Mouse (Mus musculus) embryonic stem cell, embryonic (primary cell): ENCODE data around the gene Copg2.

Source experiments
- CTCF ChIA-PET, 4 experiments: fragments of 300-600 bp in 2 of 4; fragments of 350-600 bp in 2 of 4; sonication (Branson Sonifier 250); formaldehyde crosslinking; loops; one replicate each; lab custom pipeline; 2022; ENCODE audit warnings: inconsistent platforms in 2 of 4; lab: Charles Lee
- POLR2A ChIA-PET, 4 experiments: fragments of 300-600 bp in 2 of 4; fragments of 350-600 bp in 2 of 4; sonication (Branson Sonifier 250); formaldehyde crosslinking; loops; one replicate each; lab custom pipeline; 2022; ENCODE audit warnings: antibody characterized with exemption in 4 of 4, inconsistent platforms in 1 of 4; lab: Charles Lee

Gene Copg2

GRCm38 (mm10) chr6:30896195-30896985 lies at the start of gene Copg2:
TSS of gene Copg2 (minus strand) at chr6:30896794.
- ChIA-PET POLR2A (interaction anchor here (0.5 to 1.7 kb wide), 12 partner anchors 9 to 911 kb away, joined by 3 to 6 read pairs (median 4); partner anchors contain the start of genes Ssmem1 (in 2 of the 4), Tmem209 (in 2 of the 4) and Cep41 (in 1 of the 4)), CTCF (interaction anchor here in 2 of 4 experiments (1.0 to 1.1 kb wide), 2 partner anchors 137 to 344 kb away, joined by 3 to 4 read pairs; no protein-coding TSS in a partner anchor)

GRCm38 (mm10) chr6:30939264-30939663 lies 42.7 kb upstream of the Copg2 start:
- CTCF ChIA-PET = interaction anchor here in 1 of 4 experiments (0.6 kb wide), 1 partner anchor 14 kb away, joined by 4 read pairs; no protein-coding TSS in a partner anchor
- POLR2A ChIA-PET = no interaction called here

GRCm38 (mm10) chr6:30922821-30923220 lies 26.2 kb upstream of the Copg2 start:
- ChIA-PET CTCF (no interaction called here), POLR2A (no interaction called here)

- POLR2A ChIA-PET = interaction anchor here in 2 of 4 experiments (0.5 to 0.9 kb wide), 4 partner anchors 14 to 76 kb away, joined by 3 to 4 read pairs (median 3); no protein-coding TSS in a partner anchor
- CTCF ChIA-PET = interaction anchor here in 1 of 4 experiments (0.7 kb wide), 1 partner anchor 23 kb away, joined by 3 read pairs; no protein-coding TSS in a partner anchor
Observed at GRCm38 (mm10) chr6:30921826-30922225, 25.2 kb upstream of the Copg2 start.

- POLR2A ChIA-PET = interaction anchor here in 1 of 4 experiments (0.6 to 0.9 kb wide), 4 partner anchors 13 to 1590 kb away, joined by 3 to 4 read pairs (median 3); no protein-coding TSS in a partner anchor
Observed at GRCm38 (mm10) chr6:30920834-30921675, 24.5 kb upstream of the Copg2 start.

GRCm38 (mm10) chr6:30915473-30915872 lies 18.9 kb upstream of the Copg2 start, which contains the start of gene Tsga13:
TSS of gene Tsga13 (minus strand) at chr6:30915573.
- POLR2A ChIA-PET = interaction anchor here in 1 of 4 experiments (1.8 kb wide), 1 partner anchor 23 kb away, joined by 4 read pairs; no protein-coding TSS in a partner anchor
- CTCF ChIA-PET = no interaction called here

More at GRCm38 (mm10) chr6:30920834-30921675, 24.5 kb upstream of the Copg2 start:
- CTCF ChIA-PET = interaction anchor here in 1 of 4 experiments (0.6 to 0.7 kb wide), 2 partner anchors 24 to 345 kb away, joined by 3 to 5 read pairs; no protein-coding TSS in a partner anchor

- ChIA-PET CTCF (no interaction called here), POLR2A (interaction anchor here in 1 of 4 experiments (0.9 to 1.2 kb wide), 2 partner anchors 11 to 13 kb away, joined by 3 read pairs; partner anchors contain the start of gene Copg2)
Observed at GRCm38 (mm10) chr6:30907970-30908369, 11.4 kb upstream of the Copg2 start.

GRCm38 (mm10) chr6:30904911-30905310 lies 8.3 kb upstream of the Copg2 start:
- POLR2A ChIA-PET = interaction anchor here in 1 of 4 experiments (0.7 kb wide), 1 partner anchor 17 kb away, joined by 3 read pairs; no protein-coding TSS in a partner anchor
- CTCF ChIA-PET = no interaction called here

- ChIA-PET CTCF (no interaction called here), POLR2A (interaction anchor here in 2 of 4 experiments (0.7 to 0.9 kb wide), 2 partner anchors 18 to 175 kb away, joined by 3 read pairs; no protein-coding TSS in a partner anchor)
Observed at GRCm38 (mm10) chr6:30904033-30904432, 7.4 kb upstream of the Copg2 start.

- ChIA-PET POLR2A (interaction anchor here in 3 of 4 experiments (0.5 to 1.7 kb wide), 11 partner anchors 8 to 1733 kb away, joined by 3 to 4 read pairs (median 3); partner anchors contain the start of genes Cep41 (in 1 of the 3), Rbm28 (in 1 of the 3), Ssmem1 (in 1 of the 3) and Tmem209 (in 1 of the 3)), CTCF (interaction anchor here in 2 of 4 experiments (0.6 to 0.7 kb wide), 2 partner anchors 157 to 362 kb away, joined by 3 to 4 read pairs; no protein-coding TSS in a partner anchor)
Observed at GRCm38 (mm10) chr6:30897520-30897919, 926 bp upstream of the Copg2 start.

GRCm38 (mm10) chr6:30896986-30897327 lies 363 bp upstream of the Copg2 start:
- ChIA-PET POLR2A (interaction anchor here in 3 of 4 experiments (0.5 to 1.7 kb wide), 12 partner anchors 11 to 1732 kb away, joined by 3 to 5 read pairs (median 3); partner anchors contain the start of genes Cep41 (in 1 of the 3), Rbm28 (in 1 of the 3), Ssmem1 (in 1 of the 3) and Tmem209 (in 1 of the 3)), CTCF (interaction anchor here in 2 of 4 experiments (0.7 to 1.0 kb wide), 2 partner anchors 136 to 361 kb away, joined by 3 to 4 read pairs; no protein-coding TSS in a partner anchor)

- POLR2A ChIA-PET = interaction anchor here (0.7 to 1.7 kb wide), 7 partner anchors 8 to 506 kb away, joined by 3 to 6 read pairs (median 3); partner anchors contain the start of genes Ssmem1 (in 1 of the 4) and Tmem209 (in 1 of the 4)
Observed at GRCm38 (mm10) chr6:30895819-30896194, 787 bp downstream of the Copg2 start.

GRCm38 (mm10) chr6:30893081-30893480 lies 3.5 kb downstream of the Copg2 start:
- POLR2A ChIA-PET = no interaction called here
- CTCF ChIA-PET = no interaction called here

More at GRCm38 (mm10) chr6:30895819-30896194, 787 bp downstream of the Copg2 start:
- CTCF ChIA-PET = interaction anchor here in 1 of 4 experiments (1.1 kb wide), 1 partner anchor 343 kb away, joined by 4 read pairs; no protein-coding TSS in a partner anchor

GRCm38 (mm10) chr6:30891761-30892160 lies 4.8 kb downstream of the Copg2 start:
- ChIA-PET CTCF (interaction anchor here in 1 of 4 experiments (0.7 kb wide), 2 partner anchors 431 to 1091 kb away, joined by 3 read pairs; no protein-coding TSS in a partner anchor), POLR2A (interaction anchor here in 1 of 4 experiments (1.2 kb wide), 1 partner anchor 9 kb away, joined by 3 read pairs; no protein-coding TSS in a partner anchor)

- ChIA-PET CTCF (no interaction called here), POLR2A (no interaction called here)
Observed at GRCm38 (mm10) chr6:30884856-30885255, 11.7 kb downstream of the Copg2 start.

GRCm38 (mm10) chr6:30883491-30883890 lies 13.1 kb downstream of the Copg2 start:
- CTCF ChIA-PET = no interaction called here

GRCm38 (mm10) chr6:30876661-30877060 lies 19.9 kb downstream of the Copg2 start:
- POLR2A ChIA-PET = no interaction called here

More at GRCm38 (mm10) chr6:30883491-30883890, 13.1 kb downstream of the Copg2 start:
- POLR2A ChIA-PET = interaction anchor here in 2 of 4 experiments (1.0 to 1.4 kb wide), 4 partner anchors 9 to 374 kb away, joined by 3 read pairs; partner anchors contain the start of genes Ssmem1 (in 1 of the 2) and Tmem209 (in 1 of the 2)

More at GRCm38 (mm10) chr6:30876661-30877060, 19.9 kb downstream of the Copg2 start:
- CTCF ChIA-PET = no interaction called here
